Mouse (Mus musculus): ENCODE measurements around the gene Ppp3ca. TPM values are rescaled to one million over a fixed set of nuclear protein-coding genes. Genes with fewer than 3 reads are reported as not detected.

Gene Ppp3ca
- 15.1 and 16.3 TPM in 2 replicates for total RNA-seq (2015; ENCODE audit: low replicate concordance)
- total RNA-seq (2017; ENCODE audit: low replicate concordance): 9.8 and 11.8 TPM in 2 replicates

- ATAC-seq (replicated peaks; ENCODE audit: low FRiP score, poor library complexity, severe bottlenecking): no peak
Observed at GRCm38 (mm10) chr3:136670110-136670359, at the start of gene Ppp3ca. Ppp3ca (plus strand) TSS chr3:136670124.

DNA sequence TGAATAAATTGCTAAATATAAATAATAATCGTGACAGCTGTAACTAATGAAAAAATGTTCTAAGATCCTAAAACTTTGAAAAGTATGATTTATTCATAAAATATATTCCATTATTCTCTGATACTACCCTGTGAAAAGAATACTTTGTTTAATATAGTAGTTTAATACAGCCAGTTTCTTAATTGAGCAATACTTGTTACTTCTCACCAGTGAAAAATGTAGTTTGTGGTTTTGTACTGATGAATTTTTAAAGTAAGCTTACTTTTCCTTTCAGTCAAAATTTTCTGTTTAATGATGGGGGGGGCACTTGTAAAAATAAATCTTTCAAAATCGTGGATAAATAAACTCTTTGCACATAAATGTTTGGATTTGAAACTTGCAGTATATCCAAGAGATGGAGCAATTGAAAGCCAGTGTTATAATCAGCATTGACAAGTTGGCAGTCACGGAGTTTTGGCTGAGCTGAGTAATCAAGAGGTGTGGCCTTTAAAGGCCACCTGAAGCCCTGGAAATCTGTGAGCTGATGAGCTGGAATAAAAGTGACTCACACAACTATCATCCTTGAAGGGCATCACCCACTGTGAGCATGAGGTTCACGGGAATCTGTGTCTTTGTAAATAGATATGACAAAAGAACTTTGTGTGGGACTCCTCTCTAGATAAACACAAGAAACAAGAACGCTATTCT is 29.2 kb upstream of the Ppp3ca start:
- ATAC-seq (replicated peaks; ENCODE audit: low FRiP score, poor library complexity, severe bottlenecking): no peak

- no peak for ATAC-seq (replicated peaks; ENCODE audit: low FRiP score, poor library complexity, severe bottlenecking)
Observed at GRCm38 (mm10) chr3:136650966-136651365, 19.0 kb upstream of the Ppp3ca start.

- no peak for ATAC-seq (replicated peaks; ENCODE audit: low FRiP score, poor library complexity, severe bottlenecking)
Observed at GRCm38 (mm10) chr3:136651496-136651895, 18.4 kb upstream of the Ppp3ca start.

GRCm38 (mm10) chr3:136656460-136657035 is 13.4 kb upstream of the Ppp3ca start:
- no peak for ATAC-seq (replicated peaks; ENCODE audit: low FRiP score, poor library complexity, severe bottlenecking)

GRCm38 (mm10) chr3:136658681-136659080 is 11.2 kb upstream of the Ppp3ca start:
- ATAC-seq (replicated peaks; ENCODE audit: low FRiP score, poor library complexity, severe bottlenecking): no peak

DNA sequence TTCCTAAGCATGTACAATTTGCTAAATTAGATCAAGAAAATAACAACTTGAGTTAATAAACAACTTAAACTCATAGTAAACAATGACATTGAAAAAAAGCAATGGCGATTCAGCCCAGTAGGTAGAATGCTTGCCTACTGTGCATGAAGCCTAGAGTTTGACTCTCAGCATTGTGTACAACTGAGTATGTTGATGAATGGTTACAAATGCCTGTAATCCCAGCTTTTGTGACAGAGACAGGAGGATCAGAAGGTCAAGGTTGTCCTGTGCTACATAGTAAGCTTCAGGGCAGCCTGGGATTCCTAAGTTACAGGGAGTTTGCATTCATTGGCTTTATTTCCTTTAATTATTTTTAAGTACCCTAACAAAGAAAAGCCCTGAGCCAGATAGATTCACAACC is 4.8 kb upstream of the Ppp3ca start:
- no peak for ATAC-seq (replicated peaks; ENCODE audit: low FRiP score, poor library complexity, severe bottlenecking)

- no peak for ATAC-seq (replicated peaks; ENCODE audit: low FRiP score, poor library complexity, severe bottlenecking)
Observed at GRCm38 (mm10) chr3:136668072-136668471, 1.9 kb upstream of the Ppp3ca start.

GRCm38 (mm10) chr3:136669231-136670109 is 454 bp upstream of the Ppp3ca start:
- peak; percentile 97 for ATAC-seq (replicated peaks; ENCODE audit: low FRiP score, poor library complexity, severe bottlenecking)

- ATAC-seq (replicated peaks; ENCODE audit: low FRiP score, poor library complexity, severe bottlenecking): no peak
Observed at GRCm38 (mm10) chr3:136670360-136671131, 622 bp downstream of the Ppp3ca start.

DNA sequence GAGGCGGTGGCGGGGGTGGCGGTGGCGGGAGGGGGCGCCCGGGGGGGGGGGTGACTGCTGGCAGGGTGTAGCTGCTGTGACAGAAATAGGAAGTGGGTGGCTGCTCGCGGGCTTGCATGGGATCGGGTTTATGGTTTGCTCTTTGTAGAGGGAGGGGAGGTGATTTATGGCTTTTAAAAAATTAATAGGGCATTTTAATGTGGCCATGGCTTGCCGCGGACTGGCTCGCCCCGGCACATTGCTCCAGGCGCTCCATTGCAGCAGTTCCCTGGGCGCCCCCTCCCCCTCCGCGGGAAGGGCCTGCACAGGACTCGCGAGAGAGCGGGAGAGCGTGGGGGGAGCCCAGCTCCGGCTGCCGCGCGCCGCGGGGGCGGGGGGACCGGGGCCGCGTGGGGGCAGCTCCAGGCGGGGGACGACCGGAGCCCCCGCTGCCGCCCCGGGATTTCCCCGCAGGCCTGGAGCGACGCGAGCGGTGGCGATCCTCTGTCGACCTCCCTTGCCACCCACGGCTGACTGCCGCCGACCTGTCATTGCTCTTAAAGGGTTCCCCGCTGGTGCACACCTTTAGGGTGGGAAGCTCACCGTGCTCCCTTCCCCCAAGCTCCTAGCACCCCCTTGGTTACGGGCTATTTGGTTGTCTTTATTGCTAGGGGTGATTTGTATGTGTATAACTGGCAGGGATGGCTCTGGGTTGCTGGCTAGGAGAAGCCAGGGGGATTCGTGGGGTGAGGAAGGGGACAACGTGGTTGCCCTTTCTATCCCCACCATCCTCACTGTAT is 1.4 kb downstream of the Ppp3ca start:
- ATAC-seq (replicated peaks; ENCODE audit: low FRiP score, poor library complexity, severe bottlenecking): no peak

- ATAC-seq (replicated peaks; ENCODE audit: low FRiP score, poor library complexity, severe bottlenecking): no peak
Observed at GRCm38 (mm10) chr3:136671940-136672278, 2.0 kb downstream of the Ppp3ca start.

- no peak for ATAC-seq (replicated peaks; ENCODE audit: low FRiP score, poor library complexity, severe bottlenecking)
Observed at GRCm38 (mm10) chr3:136672870-136673269, 2.9 kb downstream of the Ppp3ca start.

DNA sequence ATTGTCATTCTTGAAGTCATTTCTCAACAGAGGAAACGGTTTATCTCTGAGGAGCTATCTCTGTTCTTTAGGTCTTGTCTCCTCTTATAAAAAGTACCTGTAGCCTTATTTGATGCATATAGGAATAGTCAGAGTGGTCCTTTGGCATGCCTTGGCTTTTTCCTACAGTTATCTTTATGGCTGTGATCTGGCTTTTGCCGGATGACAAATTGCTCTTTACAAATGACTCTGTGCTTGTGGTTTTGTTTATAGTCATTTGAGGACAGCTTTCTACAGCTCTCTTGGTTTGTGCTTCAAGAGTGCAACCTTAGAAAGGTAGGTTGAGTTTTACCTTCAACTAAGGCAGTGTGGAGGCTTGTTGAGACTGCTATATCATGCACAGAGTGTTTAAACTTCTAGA is 3.4 kb downstream of the Ppp3ca start:
- no peak for ATAC-seq (replicated peaks; ENCODE audit: low FRiP score, poor library complexity, severe bottlenecking)

DNA sequence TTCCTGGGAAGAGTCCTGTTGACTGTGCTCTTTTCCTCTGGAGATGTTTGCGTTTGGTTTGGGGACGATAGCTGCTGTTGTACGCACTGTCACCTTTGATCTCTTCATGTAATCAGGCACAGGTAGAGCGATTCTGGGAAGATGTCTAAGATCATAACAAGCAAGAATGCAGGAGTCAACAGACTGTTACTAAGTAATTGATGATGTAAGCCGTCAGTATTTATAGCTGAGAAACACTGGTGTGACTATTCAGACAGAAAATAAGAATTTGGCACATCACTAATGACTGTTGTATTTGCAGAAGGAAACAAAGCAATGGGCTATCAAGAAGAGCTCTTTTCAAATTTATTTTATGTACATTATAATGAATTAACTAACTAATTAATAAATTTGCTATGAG is 4.6 kb downstream of the Ppp3ca start:
- no peak for ATAC-seq (replicated peaks; ENCODE audit: low FRiP score, poor library complexity, severe bottlenecking)

GRCm38 (mm10) chr3:136676991-136677390 is 7.1 kb downstream of the Ppp3ca start:
- no peak for ATAC-seq (replicated peaks; ENCODE audit: low FRiP score, poor library complexity, severe bottlenecking)

DNA sequence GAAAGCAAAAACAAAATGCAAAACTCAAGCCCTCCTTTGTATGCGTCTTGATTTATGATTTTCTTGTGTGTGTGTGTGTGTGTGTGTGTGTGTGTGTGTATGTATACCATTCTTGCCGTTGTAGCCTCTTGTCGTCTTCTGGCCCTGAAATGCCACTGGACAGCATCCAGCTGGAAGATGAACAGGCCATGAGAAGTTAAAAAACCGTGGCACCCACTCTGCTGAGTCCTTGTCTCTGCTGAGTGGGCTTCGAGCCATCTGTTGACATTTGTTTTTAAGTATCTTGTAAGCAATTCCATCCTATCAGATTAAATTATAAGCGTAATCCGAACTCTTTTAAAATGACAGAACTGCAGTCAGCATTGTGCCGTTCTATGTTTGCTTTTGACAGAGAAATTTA is 8.5 kb downstream of the Ppp3ca start:
- no peak for ATAC-seq (replicated peaks; ENCODE audit: low FRiP score, poor library complexity, severe bottlenecking)

GRCm38 (mm10) chr3:136679903-136680491 is 10.1 kb downstream of the Ppp3ca start:
- ATAC-seq (replicated peaks; ENCODE audit: low FRiP score, poor library complexity, severe bottlenecking): no peak

DNA sequence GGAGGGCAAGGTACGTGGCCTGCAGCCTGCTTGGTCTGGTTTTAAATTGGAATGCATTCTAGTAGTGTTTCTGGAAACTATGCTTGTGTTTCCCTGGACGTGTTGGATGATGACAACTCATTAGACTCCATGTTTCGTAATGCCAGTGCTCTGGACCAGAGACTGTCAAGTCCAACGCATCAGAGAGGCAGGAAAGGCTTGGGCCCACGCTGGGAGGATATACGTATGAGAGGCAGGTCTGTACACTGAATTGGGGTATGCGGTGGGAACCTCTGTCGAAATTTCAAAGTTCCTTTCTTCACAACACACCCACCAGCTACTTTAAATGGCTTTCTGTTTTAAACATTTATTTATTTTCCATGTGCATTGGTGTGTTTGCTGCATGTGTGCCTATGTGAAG is 12.3 kb downstream of the Ppp3ca start:
- ATAC-seq (replicated peaks; ENCODE audit: low FRiP score, poor library complexity, severe bottlenecking): no peak

Data from erythroid progenitor cell, adult 5-6 weeks (primary cell).